Mouse (Mus musculus) bone marrow macrophage, adult 2 months (primary cell): ENCODE results near the gene Ndufb5.

Source experiments
- CTCF ChIP-seq: IDR thresholded peaks from 2 replicates; pipeline ENCODE4 v1.5.1; 2012; ENCODE audit warnings: low read depth, mild to moderate bottlenecking, low read length, moderate library complexity
- POLR2A ChIP-seq: IDR thresholded peaks from 2 replicates; pipeline ENCODE4 v1.6.1; 2012; ENCODE audit warnings: mild to moderate bottlenecking, low read depth, low read length, borderline replicate concordance

DNA sequence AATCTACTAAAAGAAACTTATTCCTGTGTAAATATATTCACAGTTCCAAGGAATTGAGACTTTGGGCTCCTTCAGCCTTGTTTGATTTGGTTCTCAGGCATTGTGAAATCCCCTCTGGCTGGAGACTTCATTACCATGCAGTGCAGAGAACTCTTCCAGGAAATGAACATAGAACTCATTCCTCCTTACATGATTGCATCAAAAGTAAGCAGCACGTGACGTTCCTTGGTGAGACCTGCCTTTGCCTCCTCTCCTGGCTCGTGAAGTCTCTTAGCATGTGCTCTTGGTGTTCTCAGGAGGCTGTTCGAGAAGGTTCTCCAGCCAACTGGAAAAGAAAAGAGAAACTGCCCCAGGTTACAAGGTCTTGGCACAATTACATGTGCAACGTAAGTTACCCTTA is 18.5 kb upstream of the Ndufb5 start:
- no peak for TF ChIP-seq CTCF
- no peak for TF ChIP-seq POLR2A
